Mouse (Mus musculus): ENCODE results near the gene Grip1. TPM values are rescaled to one million over a fixed set of nuclear protein-coding genes. Genes with fewer than 3 reads are reported as not detected.

Gene Grip1
- polyA plus RNA-seq, 1 experiment from 2014 or later: 18.5 TPM

- Histone ChIP-seq H3K4me1 (replicated peaks; ENCODE audit: control insufficient read depth, insufficient read depth, low read length) (peaks cover 36% of the 10 kb centered on the region), H3K27ac (peak overlapping the region; percentile 62; the same call in 1 of the 2 replicates)
Observed at GRCm38 (mm10) chr10:119692284-119692890, 238.8 kb downstream of the Grip1 start.

GRCm38 (mm10) chr10:119693400-119693799 lies 239.8 kb downstream of the Grip1 start:
- Histone ChIP-seq H3K36me3 (replicated peaks; ENCODE audit: control insufficient read depth, insufficient read depth) (no peaks in the 10 kb centered on the region), H3K9ac (peak overlapping the region; percentile 50), H3K27me3 (ENCODE audit: control insufficient read depth, insufficient read depth, low read length) (no peaks in the 10 kb centered on the region), H3K4me2 (replicated peaks) (peak overlapping the region; percentile 80), H3K4me3 (replicated peaks; ENCODE audit: low read length) (peak overlapping the region; percentile 41), H3K27ac (no peak overlapping the region), H3K9me3 (ENCODE audit: control insufficient read depth, low read length) (no peaks in the 10 kb centered on the region), H3K4me1 (replicated peaks; ENCODE audit: control insufficient read depth, insufficient read depth, low read length) (peaks cover 30% of the 10 kb centered on the region)
- 23% methylated on average over 5 of the region's 5 CpGs for WGBS
- DNase-seq (ENCODE audit: low spot score): no peak
- ATAC-seq (ENCODE audit: low FRiP score): no peak

More at GRCm38 (mm10) chr10:119692284-119692890, 238.8 kb downstream of the Grip1 start:
- H3K9ac ChIP-seq: peak overlapping the region; percentile 50
- DNase-seq (ENCODE audit: low spot score) (peak; percentile 42), ATAC-seq (ENCODE audit: low FRiP score) (peak; percentile 39; the same call in 1 of the 2 replicates)
- H3K9me3 ChIP-seq (ENCODE audit: control insufficient read depth, low read length): no peaks in the 10 kb centered on the region
- H3K36me3 ChIP-seq (replicated peaks; ENCODE audit: control insufficient read depth, insufficient read depth): no peaks in the 10 kb centered on the region
- 1% methylated on average over 26 of the region's 26 CpGs for WGBS
- peak overlapping the region; percentile 80 for H3K4me2 ChIP-seq (replicated peaks)
- H3K4me3 ChIP-seq (replicated peaks; ENCODE audit: low read length): peak overlapping the region; percentile 41
- no peaks in the 10 kb centered on the region for H3K27me3 ChIP-seq (ENCODE audit: control insufficient read depth, insufficient read depth, low read length)

- H3K27ac ChIP-seq: no peak overlapping the region
- DNase-seq (ENCODE audit: low spot score) (no peak), ATAC-seq (ENCODE audit: low FRiP score) (no peak)
- no peaks in the 10 kb centered on the region for H3K9me3 ChIP-seq (ENCODE audit: control insufficient read depth, low read length)
- no peaks in the 10 kb centered on the region for H3K36me3 ChIP-seq (replicated peaks; ENCODE audit: control insufficient read depth, insufficient read depth)
- H3K4me2 ChIP-seq (replicated peaks): no peak overlapping the region; the same call in 1 of the 2 replicates
- no peak overlapping the region for H3K4me3 ChIP-seq (replicated peaks; ENCODE audit: low read length)
- no peak overlapping the region for H3K9ac ChIP-seq
- peaks cover 17% of the 10 kb centered on the region for H3K4me1 ChIP-seq (replicated peaks; ENCODE audit: control insufficient read depth, insufficient read depth, low read length)
- 59% methylated on average over 9 of the region's 9 CpGs for WGBS
- no peaks in the 10 kb centered on the region for H3K27me3 ChIP-seq (ENCODE audit: control insufficient read depth, insufficient read depth, low read length)
Observed at GRCm38 (mm10) chr10:119697257-119697798, 243.7 kb downstream of the Grip1 start.

- WGBS: 78% methylated on average over 4 of the region's 4 CpGs
- no peak overlapping the region for H3K4me3 ChIP-seq (replicated peaks; ENCODE audit: low read length)
Observed at GRCm38 (mm10) chr10:119705348-119705747, 251.7 kb downstream of the Grip1 start.

GRCm38 (mm10) chr10:119706281-119706680 lies 252.7 kb downstream of the Grip1 start:
- no peak for DNase-seq (ENCODE audit: low spot score)
- no peak for ATAC-seq (ENCODE audit: low FRiP score)
- H3K4me1 ChIP-seq (replicated peaks; ENCODE audit: control insufficient read depth, insufficient read depth, low read length): no peaks in the 10 kb centered on the region
- no peak overlapping the region for H3K4me2 ChIP-seq (replicated peaks)
- no peaks in the 10 kb centered on the region for H3K27me3 ChIP-seq (ENCODE audit: control insufficient read depth, insufficient read depth, low read length)
- H3K36me3 ChIP-seq (replicated peaks; ENCODE audit: control insufficient read depth, insufficient read depth): no peaks in the 10 kb centered on the region
- 94% methylated on average over 4 of the region's 4 CpGs for WGBS
- no peak overlapping the region for H3K4me3 ChIP-seq (replicated peaks; ENCODE audit: low read length)
- no peak overlapping the region for H3K9ac ChIP-seq
- H3K9me3 ChIP-seq (ENCODE audit: control insufficient read depth, low read length): no peaks in the 10 kb centered on the region
- no peak overlapping the region for H3K27ac ChIP-seq

More at GRCm38 (mm10) chr10:119705348-119705747, 251.7 kb downstream of the Grip1 start:
- H3K27me3 ChIP-seq (ENCODE audit: control insufficient read depth, insufficient read depth, low read length): no peaks in the 10 kb centered on the region
- no peaks in the 10 kb centered on the region for H3K4me1 ChIP-seq (replicated peaks; ENCODE audit: control insufficient read depth, insufficient read depth, low read length)
- no peak overlapping the region for H3K27ac ChIP-seq
- DNase-seq (ENCODE audit: low spot score) (no peak), ATAC-seq (ENCODE audit: low FRiP score) (no peak)
- H3K4me2 ChIP-seq (replicated peaks): no peak overlapping the region
- no peak overlapping the region for H3K9ac ChIP-seq
- H3K36me3 ChIP-seq (replicated peaks; ENCODE audit: control insufficient read depth, insufficient read depth): no peaks in the 10 kb centered on the region
- no peaks in the 10 kb centered on the region for H3K9me3 ChIP-seq (ENCODE audit: control insufficient read depth, low read length)

- H3K9me3 ChIP-seq (ENCODE audit: control insufficient read depth, low read length): no peaks in the 10 kb centered on the region
- 90% methylated on average over 10 of the region's 10 CpGs for WGBS
- no peaks in the 10 kb centered on the region for H3K4me1 ChIP-seq (replicated peaks; ENCODE audit: control insufficient read depth, insufficient read depth, low read length)
- no peak for DNase-seq (ENCODE audit: low spot score)
- H3K4me3 ChIP-seq (replicated peaks; ENCODE audit: low read length): no peak overlapping the region
- no peak for ATAC-seq (ENCODE audit: low FRiP score)
- H3K27me3 ChIP-seq (ENCODE audit: control insufficient read depth, insufficient read depth, low read length): no peaks in the 10 kb centered on the region
- H3K9ac ChIP-seq: no peak overlapping the region
- no peak overlapping the region for H3K27ac ChIP-seq
- H3K4me2 ChIP-seq (replicated peaks): no peak overlapping the region
- H3K36me3 ChIP-seq (replicated peaks; ENCODE audit: control insufficient read depth, insufficient read depth): no peaks in the 10 kb centered on the region
Observed at GRCm38 (mm10) chr10:119706983-119707382, 253.4 kb downstream of the Grip1 start.

- H3K36me3 ChIP-seq (replicated peaks; ENCODE audit: control insufficient read depth, insufficient read depth): no peaks in the 10 kb centered on the region
- H3K4me3 ChIP-seq (replicated peaks; ENCODE audit: low read length): no peak overlapping the region
- H3K4me2 ChIP-seq (replicated peaks): no peak overlapping the region
- WGBS: 66% methylated on average over 3 of the region's 3 CpGs
- no peaks in the 10 kb centered on the region for H3K27me3 ChIP-seq (ENCODE audit: control insufficient read depth, insufficient read depth, low read length)
- peaks cover 24% of the 10 kb centered on the region for H3K4me1 ChIP-seq (replicated peaks; ENCODE audit: control insufficient read depth, insufficient read depth, low read length)
- H3K9me3 ChIP-seq (ENCODE audit: control insufficient read depth, low read length): no peaks in the 10 kb centered on the region
- DNase-seq (ENCODE audit: low spot score) (no peak), ATAC-seq (ENCODE audit: low FRiP score) (no peak)
- no peak overlapping the region for H3K27ac ChIP-seq
- H3K9ac ChIP-seq: no peak overlapping the region
Observed at GRCm38 (mm10) chr10:119721887-119722286, 268.3 kb downstream of the Grip1 start.

- no peak for ATAC-seq (ENCODE audit: low FRiP score)
- Histone ChIP-seq H3K4me1 (replicated peaks; ENCODE audit: control insufficient read depth, insufficient read depth, low read length) (peaks cover 24% of the 10 kb centered on the region), H3K9me3 (ENCODE audit: control insufficient read depth, low read length) (no peaks in the 10 kb centered on the region), H3K36me3 (replicated peaks; ENCODE audit: control insufficient read depth, insufficient read depth) (no peaks in the 10 kb centered on the region), H3K4me3 (replicated peaks; ENCODE audit: low read length) (no peak overlapping the region), H3K27me3 (ENCODE audit: control insufficient read depth, insufficient read depth, low read length) (no peaks in the 10 kb centered on the region), H3K9ac (no peak overlapping the region), H3K4me2 (replicated peaks) (no peak overlapping the region), H3K27ac (no peak overlapping the region)
- DNase-seq (ENCODE audit: low spot score): no peak
- WGBS: 36% methylated on average over 2 of the region's 2 CpGs
Observed at GRCm38 (mm10) chr10:119722471-119722870, 268.8 kb downstream of the Grip1 start.

GRCm38 (mm10) chr10:119723671-119724070 lies 270.0 kb downstream of the Grip1 start:
- WGBS: 47% methylated on average over 9 of the region's 9 CpGs
- Histone ChIP-seq H3K27ac (no peak overlapping the region), H3K4me3 (replicated peaks; ENCODE audit: low read length) (no peak overlapping the region), H3K4me2 (replicated peaks) (no peak overlapping the region; the same call in 1 of the 2 replicates), H3K36me3 (replicated peaks; ENCODE audit: control insufficient read depth, insufficient read depth) (no peaks in the 10 kb centered on the region), H3K9ac (no peak overlapping the region), H3K9me3 (ENCODE audit: control insufficient read depth, low read length) (no peaks in the 10 kb centered on the region), H3K27me3 (ENCODE audit: control insufficient read depth, insufficient read depth, low read length) (no peaks in the 10 kb centered on the region), H3K4me1 (replicated peaks; ENCODE audit: control insufficient read depth, insufficient read depth, low read length) (peaks cover 24% of the 10 kb centered on the region)
- no peak for ATAC-seq (ENCODE audit: low FRiP score)
- DNase-seq (ENCODE audit: low spot score): no peak

Data from hindbrain, embryonic 14.5 days (tissue).